Mouse (Mus musculus) adrenal gland, adult 2 months (tissue): Measurements from ENCODE around the gene Pnp. TPM values are rescaled to one million over a fixed set of nuclear protein-coding genes. Genes with fewer than 3 reads are reported as not detected.
"Not testable (repeated sequence)": the region's sequence is repeated elsewhere in the genome, so short reads cannot be mapped to it uniquely, and the experiment has no call there.

Experiments
- DNase-seq: peaks from one replicate; pipeline ENCODE4 v3.0.0; 2021
- long read RNA-seq: library from polyadenylated mRNA; stranded (forward); transcript quantifications from one replicate; pipeline ENCODE4 v2.0.0, GENCODE M21; 2021
- polyA plus RNA-seq: library from polyadenylated mRNA; depleted of rRNA; stranded (reverse); fragments of >200 nt; gene quantifications from 2 replicates; pipeline ENCODE4 v1.2.3, GENCODE M21; 2012; rRNA removed
- total RNA-seq, 2 experiments: library from RNA; stranded (reverse); gene quantifications; 2 replicates each; pipeline ENCODE4 v1.2.3; 2021

The Pnp gene
- total RNA-seq (10 to 100 TPM; 31.2 to 46.1 TPM), polyA plus RNA-seq (10.1 and 12.3 TPM in 2 replicates)
- long read RNA-seq, transcript Pnp-201 (6 exons, 2,942 nt) = major isoform, 20 of 24 reads
- long read RNA-seq, partial matches to known transcripts = 4 of 24 reads
- long read RNA-seq, other reads (novel, unspliced or antisense) = 0 of 24 reads

DNA sequence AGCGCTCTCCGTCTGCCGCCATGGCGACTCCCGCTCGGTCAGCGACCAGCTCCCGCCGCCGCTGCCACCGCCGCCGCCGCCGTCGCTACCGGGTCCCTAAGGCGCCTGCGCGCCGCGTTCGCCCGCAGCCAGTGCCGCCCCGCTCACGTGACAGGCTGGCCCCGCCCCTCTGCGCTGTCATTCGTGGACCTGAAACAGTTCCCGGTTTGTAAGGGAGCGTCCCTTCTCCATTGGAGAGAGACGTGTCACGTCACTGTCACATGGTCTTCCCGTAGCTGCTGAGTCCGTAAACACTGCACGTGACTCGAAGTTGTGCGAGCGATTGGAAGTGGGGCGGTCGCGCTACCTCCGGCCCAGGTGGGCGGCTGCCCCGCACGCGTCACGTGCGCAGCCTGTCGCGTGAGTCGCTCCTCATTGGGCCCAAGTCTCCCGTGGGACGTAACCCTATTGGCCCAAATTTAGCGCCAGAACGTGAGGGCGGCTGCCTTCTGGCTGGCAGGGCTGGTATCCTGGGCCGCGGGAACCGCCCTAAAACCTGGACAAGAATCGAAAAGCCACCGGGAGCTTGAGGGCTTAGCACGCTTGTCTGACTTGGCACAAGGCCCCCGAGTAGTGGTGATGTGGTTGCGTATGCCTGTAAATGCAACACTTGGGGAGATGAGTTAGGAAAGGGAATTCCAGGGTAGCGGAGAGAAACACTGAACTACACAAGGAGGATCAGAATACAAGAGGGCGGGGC is at the start of gene Pnp, which contains the start of gene Pip4p1:
TSS of gene Pnp (plus strand) at position 329 of the 739 bp plus-strand sequence.
TSS of gene Pip4p1 (minus strand) at position 103 of the 739 bp plus-strand sequence.
- peak; percentile 100 for DNase-seq

DNA sequence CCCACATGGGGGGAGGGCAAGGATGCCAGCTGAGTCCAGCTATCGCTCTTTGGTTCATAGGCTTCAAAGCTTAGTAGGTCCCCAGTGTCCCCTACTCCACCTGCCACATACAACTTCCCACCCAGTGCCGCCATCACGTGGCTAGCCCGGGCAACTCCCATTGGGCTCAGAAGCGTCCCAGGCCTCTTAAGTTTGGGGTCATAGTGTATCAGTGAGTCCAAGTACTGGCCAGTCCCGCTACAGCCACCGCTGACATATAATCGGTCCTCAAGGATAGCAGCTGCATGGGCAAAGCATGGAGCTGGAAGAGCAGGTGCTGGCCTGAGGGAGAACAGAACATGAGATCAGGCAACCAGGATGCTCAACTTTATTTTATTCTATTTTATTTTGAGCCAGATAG is 39.3 kb upstream of the Pnp start:
- DNase-seq = no peak

DNA sequence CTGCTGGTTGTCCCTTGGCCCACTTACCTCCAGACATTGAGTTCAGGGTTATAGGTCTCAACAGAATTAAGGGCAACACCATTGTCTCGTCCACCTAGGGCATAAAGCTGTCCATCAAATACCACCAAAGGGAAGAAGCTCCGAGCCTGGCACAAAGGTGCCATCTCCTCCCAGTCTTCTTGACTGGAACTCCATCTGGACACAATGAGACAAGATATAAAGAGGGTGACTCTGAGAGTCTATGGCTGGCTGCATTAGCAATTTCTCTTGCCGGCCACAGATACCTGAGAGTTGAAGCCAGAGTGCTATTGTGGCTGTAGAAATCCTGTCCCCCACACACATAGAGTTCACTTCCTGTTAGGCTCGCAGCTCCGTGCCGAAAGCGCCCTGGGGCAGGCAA is 38.8 kb upstream of the Pnp start:
- no peak for DNase-seq

DNA sequence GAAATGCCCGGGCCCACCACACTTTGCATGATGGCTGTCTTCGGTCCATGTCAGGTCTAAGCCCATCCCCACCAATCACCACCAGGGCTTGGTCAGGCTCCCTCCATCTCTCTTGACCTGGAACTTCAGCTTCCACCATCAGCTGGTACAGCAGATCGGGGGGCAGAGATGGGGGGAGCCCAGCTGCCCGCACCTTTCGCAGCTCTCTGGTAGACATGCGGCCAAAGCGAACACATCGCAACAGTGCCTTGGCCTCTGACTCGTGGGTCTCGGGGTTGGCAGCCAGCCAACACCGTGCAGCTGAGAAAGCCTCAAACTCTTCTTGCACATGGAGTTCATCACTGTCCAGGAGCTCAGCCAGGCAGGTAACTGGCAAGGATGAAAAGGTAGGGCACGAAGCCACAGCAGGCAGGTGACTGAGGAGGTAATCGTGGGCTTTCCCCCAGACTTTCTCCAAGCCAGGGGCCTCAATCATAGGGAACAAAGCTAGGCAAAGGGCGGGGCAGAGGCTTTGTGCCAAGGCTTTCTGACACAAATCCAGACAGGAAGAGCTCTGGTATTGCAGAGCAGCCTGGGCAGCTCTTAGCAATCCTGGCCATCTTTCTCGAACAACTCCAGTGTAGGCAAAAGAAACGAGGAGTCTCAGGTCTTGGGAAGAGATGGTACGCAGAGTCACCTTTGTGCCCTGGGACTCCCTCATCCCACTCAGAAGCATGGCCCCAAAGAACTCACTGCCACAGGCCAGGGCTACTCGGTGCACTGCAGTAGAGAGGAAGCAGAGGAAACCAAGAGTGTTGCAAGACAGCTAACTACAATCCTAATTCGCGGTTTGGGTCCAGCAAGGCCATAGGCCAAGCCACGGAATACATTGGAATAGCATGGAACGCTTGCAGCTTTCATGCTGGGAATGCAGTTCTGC is 38.1 kb upstream of the Pnp start:
- DNase-seq = peak; percentile 56

DNA sequence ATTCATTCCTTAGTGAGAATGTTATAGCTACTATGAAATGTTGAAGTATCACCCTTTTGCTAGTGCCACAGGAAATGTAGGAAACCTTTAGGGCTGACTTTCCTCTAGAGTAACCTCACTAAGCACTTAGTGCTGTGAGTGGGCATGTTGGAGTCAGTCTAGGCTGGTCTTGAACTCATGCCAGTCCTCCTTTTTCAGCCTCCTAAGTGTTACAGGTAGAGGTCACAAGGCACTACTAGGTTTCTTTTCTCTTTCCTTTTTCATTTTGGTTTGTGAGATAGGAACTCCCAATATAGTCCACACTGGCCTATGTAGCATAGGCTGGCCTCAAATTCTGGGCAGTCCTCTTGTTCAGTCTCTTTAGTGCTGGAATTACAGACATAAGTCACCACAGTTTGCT is 35.5 kb upstream of the Pnp start:
- DNase-seq = no peak

DNA sequence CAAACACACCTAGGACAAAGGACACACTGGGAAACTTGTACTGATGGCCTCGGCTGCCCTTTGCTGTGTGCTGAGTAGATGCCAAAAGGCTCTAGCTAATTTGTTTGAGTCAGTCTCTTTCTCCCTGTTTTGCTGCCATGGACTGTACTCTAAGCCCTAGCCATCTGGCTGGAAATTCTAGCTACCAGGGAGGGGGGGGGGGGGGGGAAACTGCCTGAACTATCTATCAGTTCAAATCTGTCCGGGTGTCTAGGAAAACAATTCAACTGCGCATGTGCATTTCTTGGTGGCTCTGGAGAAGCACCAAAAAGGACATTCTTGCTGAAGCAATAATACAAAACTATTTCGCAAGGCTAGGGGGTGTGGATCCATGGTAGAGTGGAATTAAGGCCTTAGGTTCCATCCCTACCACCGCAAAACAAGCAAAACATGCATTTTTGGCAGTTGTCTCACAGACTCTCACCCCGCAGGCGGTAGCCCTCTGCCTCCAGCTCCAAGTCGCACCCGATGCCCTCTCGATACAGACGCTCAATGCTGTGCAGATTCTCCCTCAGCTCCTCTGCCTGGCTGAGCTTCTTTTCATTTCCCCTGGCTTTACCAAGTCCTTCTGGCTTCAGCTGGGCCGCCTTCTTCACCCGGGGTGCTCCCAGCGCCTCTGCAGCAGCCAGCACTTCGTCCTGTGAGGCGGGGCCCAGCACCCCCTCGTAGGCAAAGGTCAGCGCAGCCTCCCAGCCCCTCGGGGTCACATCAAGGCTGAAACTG is 34.7 kb upstream of the Pnp start:
- DNase-seq = peak; percentile 81

DNA sequence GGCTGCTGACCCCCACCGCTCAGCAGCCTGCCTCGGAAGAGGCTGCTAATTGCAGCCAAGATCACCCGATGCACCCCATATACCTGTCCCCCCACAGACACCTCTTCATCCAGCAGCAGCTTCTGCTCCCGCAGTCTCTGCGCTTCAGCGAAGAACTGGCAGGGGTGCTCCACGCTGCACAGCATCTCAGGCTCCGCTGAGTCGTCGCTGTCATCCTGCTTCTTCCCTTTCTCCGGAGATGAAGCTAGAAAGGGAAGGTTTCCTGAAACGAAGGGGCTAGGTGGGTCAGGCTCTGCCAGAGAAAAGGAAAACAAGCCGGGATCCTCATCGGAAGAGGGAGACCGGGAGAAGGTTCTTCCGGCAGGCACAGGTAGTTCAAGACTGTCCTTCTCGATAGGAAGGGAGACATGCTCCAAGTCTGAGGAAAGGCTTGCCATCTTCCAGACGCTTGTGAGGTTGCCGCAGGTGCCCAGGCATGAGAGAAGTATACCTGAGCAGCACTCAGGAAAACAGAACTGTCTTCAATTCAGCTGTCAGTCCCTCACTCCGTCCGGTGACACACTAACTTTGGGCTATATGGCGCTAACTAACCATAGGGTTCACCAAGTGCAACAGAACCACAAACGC is 34.0 kb upstream of the Pnp start:
- peak; percentile 29 for DNase-seq

DNA sequence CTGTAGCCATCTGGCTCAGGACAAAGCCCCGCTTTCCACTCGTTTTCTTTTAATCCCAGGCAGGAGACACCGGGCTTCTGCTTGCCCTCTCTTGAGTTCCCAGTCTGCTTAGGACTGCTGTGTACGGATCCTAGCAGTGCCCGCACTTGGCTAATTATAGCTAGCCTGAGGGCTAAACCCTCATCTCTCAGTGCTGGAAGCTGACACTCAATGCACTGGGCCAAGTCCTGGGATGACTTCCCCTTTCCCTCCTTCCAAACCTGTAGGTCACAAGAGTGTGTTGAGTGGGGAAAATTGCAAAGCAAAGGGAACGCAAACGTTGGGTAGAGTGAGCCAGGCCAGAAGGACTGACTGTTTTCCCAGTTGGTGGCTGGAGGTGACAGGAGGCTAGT is 33.5 kb upstream of the Pnp start, which contains the start of gene Klhl33:
TSS of gene Klhl33 (minus strand) at position 134 of the 392 bp plus-strand sequence.
- DNase-seq = no peak

DNA sequence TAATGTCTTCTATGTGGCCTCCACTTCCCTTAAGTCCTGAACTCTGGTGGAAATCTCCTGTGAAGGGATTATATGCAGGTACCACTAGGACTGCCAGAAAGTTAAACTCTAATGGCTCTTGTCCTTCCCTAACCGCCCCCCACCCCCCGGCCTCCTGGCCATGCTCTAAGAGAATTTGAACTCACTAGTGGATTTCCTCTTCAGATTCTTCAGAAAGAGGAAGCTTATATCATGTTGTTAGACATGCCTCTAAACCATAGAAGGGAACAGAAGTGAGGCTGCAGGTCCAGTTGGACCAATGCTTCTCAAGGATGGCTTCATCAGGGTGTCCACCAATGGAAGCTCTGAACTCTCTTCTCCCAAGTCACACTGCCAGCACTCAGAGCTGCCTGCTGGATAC is 32.9 kb upstream of the Pnp start:
- not testable (repeated sequence) for DNase-seq

DNA sequence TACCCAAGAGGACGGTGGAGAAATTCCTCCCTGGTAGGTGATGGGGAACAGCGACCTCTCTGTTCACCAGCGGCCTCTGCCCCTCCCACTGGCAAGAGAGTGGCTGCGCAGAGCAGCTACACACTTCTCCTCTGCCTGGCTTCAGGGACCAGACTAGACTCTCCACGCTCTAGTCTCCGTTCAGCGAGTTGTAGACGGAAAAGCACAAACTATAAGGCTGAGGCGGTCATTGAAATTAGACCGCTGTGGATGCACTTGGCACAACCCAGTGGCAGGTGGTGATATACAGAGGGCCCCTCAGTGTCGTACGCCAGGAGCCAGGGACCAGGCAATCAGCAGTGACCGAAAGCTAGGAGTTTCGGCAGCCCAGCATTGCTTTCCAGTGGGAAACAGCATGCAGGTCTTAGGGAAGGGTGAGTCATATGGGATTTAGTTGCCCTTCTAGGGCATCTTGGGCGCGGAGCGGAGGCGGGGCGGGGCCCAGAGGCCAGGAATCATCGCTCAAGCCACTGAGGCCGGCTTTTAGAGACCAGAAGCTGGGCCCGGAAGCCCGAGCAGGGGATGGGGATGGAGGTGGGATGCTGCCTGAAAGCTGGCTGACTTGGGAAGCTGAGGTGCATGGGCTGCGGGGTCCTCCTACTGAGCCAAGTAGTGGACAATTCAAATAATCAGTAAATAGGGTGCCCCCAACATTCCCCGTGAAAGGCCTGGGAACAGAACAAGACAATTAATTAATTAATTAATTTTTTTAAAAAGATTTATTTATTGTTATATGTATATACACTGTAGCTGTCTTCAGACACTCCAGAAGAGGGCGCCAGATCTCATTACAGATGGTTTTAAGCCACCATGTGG is 26.7 kb upstream of the Pnp start:
- DNase-seq = peak; percentile 57

DNA sequence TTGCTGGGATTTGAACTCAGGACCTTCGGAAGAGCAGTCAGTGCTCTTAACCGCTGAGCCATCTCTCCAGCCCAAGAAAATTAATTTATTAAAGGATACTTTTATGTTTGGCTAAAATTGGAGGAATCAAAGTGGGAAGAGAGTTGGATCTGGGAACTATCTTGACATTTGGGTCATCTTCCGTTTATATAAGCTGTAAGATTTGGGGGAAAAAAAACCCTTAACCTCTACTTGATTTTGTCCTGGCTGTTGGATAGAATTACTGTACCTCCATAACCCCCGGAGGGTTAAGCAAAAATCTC is 26.1 kb upstream of the Pnp start:
- DNase-seq = no peak

DNA sequence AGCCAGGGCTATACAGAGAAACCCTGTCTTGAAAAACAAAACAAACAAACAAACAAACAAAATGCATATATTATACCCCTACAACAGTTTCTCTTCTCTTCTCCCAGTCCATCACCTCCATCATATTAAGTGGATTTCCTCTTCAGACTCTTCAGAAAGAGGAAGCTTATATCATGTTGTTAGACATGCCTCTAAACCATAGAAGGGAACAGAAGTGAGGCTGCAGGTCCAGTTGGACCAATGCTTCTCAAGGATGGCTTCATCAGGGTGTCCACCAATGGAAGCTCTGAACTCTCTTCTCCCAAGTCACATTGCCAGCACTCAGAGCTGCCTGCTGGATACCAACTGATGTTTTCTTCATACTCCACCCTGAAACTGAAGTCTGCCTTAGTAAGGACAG is 25.6 kb upstream of the Pnp start:
- DNase-seq = not testable (repeated sequence)

DNA sequence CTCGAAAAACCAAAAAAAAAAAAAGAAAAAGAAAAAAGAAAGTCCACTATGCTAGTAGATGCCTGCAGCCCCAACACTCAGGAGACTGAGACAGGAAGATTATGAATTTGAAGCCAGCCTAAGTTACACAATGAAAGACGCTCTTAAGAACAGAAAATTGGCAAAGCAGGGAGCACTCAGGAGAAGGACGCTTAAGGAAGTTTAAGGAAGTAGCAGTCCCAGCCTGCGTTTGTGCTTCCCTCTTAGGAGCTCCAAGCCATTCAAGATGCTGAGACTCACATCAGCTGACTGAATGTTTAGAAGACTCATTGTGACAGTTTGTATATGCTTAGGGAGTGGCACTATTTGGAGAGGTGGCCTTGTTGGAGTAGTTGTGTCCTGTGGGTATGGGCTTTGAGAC is 22.8 kb upstream of the Pnp start:
- no peak for DNase-seq

DNA sequence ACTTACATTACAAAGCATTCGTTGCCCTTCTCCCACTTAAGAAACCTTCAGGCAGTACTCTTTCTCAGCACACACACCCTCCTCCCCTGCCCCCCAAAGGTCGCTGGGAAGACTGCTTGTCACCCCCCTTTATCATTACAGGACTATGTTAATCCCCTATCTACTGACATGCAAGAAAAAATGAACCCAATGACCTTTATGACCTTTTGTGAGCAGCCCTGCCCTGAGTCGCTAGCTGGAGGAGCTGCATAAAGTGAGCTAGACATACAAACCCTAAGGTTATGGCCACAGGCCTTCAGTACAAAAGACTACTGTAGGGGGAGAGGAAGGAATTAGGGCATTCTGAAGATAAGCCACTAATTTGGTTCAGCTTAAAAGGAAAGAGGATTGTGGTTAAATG is 19.5 kb upstream of the Pnp start:
- DNase-seq = no peak

DNA sequence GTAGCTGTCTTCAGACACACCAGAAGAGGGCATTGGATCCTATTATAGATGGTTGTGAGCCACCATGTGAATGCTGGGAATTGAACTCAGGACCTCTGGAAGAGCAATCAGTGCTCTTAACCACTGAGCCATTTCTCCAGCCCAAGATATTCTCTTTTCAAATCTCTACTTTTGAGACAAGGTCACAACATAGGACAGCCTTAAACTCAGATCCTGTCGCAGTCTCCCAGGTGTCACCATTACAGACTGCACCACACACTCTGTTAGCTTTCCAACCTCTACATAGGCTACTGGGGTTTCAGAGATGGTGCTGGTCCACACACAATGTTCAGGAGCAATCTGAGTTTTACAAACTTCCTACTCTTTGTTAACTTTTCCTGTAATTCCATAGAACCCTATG is 7.4 kb upstream of the Pnp start:
- not testable (repeated sequence) for DNase-seq

DNA sequence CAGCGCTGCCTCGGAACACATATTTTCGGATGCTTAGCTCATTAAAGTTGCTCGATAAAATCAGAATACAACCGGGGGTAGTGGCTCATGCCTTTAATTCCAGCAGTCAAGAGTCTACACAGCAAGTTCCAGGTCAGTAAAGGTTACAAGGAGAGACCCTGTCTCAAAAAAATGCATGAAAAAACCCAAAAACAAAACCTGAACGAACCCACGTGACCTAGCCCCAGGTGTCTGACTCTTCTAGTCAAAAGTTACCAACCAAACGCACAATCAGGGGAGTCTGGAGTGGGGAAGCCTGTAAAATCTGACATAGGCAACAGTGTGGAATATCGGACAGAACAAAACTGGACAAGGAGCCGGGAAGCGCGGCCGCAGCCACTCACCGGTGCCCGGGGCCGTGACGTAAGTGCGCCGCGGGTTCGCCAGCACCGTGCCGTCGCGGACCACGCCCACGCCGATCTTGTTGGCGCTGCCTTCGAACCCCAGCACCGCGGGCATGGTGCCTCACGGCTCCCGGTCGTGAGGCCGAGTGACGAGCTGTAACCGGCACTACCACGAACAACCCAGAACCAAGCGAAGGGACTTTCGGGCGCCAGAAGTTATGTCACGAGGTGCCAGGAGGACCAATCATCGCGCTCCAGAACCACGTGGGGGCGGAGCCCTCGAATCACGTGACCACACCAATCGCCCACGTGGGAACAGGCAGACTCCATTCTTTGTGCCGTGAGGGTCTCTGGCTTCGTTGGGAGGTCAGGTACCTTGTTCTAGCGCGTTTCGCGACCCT is 6.4 kb upstream of the Pnp start, which contains the start of the genes Osgep and Apex1:
TSS of gene Osgep (minus strand) at position 613 of the 784 bp plus-strand sequence.
TSS of gene Apex1 (plus strand) at position 688 of the 784 bp plus-strand sequence.
- DNase-seq = peak; percentile 97

DNA sequence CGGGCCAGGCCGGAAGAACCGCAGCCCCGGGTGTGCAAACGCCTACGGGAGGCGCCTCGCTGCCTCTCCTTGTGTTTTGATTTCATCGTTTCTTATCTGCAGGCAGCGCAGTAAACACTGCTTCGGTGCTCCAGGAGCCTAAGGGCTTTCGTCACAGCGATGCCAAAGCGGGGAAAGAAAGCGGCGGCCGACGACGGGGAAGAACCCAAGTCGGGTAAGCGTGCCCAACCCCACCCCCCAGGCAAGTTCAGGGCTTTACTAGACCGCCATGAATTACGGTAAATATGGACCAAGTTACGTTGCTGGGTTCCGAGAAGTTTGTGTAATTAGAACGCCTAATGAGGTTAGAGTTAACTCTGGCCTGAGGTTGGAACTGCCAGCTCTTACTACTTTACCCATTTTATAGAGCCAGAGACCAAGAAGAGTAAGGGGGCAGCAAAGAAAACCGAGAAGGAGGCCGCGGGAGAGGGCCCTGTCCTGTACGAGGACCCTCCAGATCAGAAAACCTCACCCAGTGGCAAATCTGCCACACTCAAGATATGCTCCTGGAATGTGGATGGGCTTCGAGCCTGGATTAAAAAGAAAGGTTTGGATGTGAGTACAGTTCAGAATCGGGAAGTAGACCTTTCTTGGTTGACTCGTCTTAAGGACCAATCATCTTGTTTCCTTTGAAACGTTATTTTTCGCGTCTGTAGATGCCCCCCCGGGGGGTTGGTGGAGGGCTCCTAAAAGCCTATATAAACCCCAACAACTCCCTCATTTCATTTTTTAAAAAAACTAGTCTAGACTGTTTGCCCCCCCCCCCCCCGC is 5.6 kb upstream of the Pnp start:
- no peak for DNase-seq

DNA sequence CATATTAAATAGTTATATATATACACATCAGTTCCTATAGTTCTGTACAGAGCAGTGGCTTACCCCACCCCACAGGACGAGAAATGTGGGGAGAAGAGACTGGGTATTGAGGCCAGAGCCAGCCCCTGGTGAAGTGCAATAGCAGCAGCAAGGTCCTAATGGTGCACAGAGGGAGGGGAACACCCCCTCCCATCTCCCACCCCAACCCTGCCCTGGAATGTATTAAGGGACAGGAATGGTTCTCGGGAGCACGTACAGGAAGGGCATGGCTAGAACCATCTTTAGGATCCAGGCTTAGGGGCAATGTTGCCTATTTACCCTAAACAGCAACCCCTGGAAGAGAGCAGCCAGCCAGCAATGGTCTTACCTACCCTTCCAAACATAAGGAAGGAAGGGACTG is 3.5 kb upstream of the Pnp start:
- DNase-seq = no peak

DNA sequence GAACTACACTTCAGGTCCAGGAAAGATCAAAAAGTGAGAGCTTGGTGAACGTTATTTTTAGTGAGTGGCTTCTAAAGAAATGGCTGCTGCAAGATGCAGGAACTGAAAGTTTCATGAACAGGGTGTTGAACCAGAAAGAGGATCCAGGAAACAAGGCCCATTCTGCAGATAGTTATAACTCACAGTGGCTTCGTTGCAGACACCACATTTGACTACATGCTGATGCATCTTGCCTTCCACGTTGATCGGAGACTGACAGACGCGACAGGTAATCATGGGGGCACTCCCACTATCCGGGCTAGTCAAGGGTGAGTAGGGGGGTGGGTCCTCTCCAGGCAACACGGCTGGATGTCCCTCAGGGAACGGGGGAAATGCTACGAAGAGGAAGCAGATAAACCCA is 931 bp upstream of the Pnp start:
- DNase-seq = peak; percentile 21
